Mouse (Mus musculus) hindlimb bud, embryonic 11.5 days (tissue): ENCODE measurements around the gene Fam53b.

ENCODE experiments used
- DNase-seq: peaks from one replicate; pipeline ENCODE4 v3.0.0-alpha.2; 2012; ENCODE audit warnings: low read depth, low spot score; ENCODE audit errors: extremely low spot score

Fam53b gene

GRCm38 (mm10) chr7:132713483-132714126, 100.1 kb downstream of the Fam53b start:
- DNase-seq = no peak

GRCm38 (mm10) chr7:132712956-132713355, 100.7 kb downstream of the Fam53b start:
- no peak for DNase-seq

GRCm38 (mm10) chr7:132712044-132712708, 101.5 kb downstream of the Fam53b start:
- no peak for DNase-seq

DNA sequence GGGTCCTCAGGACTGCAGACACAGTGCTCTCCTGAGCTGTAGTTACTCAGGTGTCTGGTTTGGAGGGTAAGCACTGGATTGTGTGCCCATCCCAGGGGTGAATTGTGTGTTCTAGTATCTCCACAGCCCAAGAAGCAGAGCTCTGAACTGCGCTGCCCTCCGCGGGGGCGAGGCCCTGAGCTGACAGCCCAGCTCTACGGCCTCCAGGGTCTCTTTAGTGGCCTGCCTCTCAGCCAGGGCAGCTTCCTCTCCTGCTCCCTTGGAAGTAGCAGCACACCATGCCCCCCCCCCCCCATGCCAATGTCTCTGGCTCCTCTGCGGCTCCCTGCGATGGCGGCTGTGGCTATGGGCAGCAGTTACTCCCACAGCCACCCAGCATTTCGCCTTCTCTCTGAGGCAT, 102.1 kb downstream of the Fam53b start:
- no peak for DNase-seq

- DNase-seq = no peak
Measured at GRCm38 (mm10) chr7:132705130-132705529, 108.6 kb downstream of the Fam53b start.

DNA sequence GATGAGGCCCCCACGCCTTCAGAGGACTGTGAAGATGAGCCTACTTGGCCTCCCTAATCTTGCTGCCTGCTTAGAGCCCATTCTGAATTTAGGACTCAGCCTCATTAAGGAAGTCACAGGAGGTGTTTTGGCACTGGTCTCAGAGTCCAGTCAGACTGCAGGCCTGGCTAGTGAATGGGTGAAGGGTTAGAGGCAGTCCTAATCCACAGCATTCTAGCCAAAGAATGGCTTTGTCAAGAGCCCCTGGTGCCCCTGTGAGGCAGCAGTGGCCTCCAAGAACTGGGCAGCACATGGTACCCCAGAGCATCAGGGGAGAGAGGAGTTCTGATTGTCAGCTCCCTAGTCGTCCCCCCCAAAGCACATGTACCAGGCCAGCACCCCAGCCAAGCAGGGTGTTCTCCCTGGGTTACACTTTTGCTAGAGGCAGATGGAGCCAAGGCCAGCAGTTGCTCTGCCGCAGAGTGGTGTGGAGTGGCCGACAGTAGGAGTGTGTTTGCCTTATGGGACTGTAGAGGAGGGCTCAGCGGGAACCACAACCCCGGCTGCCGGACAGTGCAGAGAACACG, 109.3 kb downstream of the Fam53b start:
- no peak for DNase-seq

DNA sequence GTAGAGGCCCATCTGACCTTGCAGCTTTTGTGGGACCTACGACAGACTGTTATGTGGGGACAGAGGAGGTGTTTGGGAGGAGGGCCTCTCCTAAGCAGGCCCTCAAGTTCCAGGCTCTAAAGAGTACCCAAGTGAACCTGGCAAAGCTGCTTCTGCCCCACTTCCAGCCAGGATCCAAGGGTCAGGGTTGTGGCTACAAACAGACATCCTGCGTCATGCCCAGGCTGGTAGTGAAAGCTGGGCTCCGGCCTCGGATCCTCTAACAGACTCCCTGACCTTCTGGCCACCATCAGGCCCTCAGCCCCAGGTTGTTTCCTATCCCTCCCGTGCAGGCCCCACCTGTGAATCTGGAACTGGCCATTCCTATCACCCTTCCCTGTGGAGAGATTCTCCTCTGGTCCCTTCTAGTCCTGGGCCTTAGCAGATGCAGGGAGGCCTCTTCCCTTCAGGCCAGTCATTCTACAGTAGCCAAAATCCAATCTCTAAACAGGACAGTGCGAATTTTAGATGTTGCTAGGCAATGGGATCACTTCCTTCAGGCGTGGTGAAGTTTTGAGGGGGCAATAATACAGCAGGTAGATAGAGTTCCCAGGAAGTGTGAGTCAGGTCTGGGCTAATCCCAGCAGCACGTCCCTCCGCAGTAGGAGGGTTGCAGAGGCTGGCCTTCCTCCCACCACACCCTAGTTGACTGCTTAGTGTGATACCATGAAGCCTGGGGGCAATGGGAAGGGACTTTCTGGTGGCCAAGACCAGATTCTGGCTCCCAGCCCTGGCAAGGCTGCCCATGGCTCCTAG, 110.0 kb downstream of the Fam53b start:
- no peak for DNase-seq

DNA sequence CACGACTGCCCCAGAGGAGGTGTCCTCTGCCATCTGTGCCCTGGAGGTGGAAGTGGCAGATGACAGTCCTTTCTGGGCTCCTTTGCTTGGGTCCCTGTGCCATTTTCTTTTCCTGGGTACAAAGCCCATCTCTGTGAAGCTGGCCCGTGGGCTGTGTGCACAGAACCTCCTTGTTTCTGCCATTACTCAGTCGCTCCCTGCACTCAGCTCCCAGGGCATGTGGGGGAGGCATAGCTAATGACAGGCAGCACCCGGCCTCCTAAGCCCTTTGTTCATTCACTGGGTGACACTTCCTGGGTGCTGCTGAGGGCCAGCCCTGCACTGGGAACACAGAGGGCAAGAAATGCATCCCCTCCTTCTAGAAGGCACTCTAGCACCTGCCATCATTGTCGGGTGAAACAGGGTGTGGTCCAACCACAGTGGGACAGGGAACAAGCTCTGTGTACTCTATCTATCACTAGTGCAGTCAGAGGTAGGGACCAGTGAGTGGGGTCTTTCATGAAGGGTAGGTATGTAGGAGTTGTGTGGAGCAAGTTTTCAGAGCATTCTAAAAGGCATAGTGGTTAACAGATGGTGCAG, 111.1 kb downstream of the Fam53b start:
- DNase-seq = no peak

DNA sequence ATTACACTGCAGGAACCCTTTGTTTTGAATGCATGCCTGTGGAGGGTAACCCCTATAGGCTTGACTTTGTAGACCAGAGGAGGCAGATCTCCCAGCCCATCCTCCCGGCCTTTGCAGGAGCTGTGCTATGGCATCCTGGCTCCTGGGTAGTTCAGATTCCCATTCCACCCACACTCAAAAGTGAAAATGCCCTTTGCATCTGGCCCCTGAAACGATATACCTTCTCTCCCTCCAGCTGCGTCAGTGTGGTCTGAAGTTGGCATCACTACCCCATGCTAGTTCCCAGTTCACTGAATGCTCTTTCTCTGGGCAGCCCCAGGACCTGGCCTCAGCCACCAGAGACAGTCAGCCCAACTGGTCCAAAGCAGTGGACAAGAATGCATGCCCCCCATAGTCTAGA, 111.7 kb downstream of the Fam53b start:
- no peak for DNase-seq

DNA sequence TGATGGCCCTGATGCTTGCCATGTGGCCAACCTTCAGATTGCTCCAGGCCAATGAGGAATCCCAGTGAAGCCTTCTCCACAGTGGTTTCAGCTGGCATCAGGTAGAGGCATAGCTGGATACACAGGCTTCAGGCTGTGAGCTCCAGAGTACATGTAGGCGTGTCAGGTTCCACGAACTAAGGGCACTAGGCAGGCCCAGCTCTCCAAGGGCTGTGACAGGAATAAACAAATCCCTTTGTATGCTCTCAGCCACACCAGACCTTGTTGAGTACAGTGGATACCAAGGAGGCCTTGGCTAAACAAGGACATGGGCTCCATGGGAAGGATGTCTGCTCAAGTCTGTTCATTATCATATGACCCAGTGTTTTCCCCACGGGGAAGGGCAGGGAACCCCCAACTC, 112.3 kb downstream of the Fam53b start:
- DNase-seq = no peak

DNA sequence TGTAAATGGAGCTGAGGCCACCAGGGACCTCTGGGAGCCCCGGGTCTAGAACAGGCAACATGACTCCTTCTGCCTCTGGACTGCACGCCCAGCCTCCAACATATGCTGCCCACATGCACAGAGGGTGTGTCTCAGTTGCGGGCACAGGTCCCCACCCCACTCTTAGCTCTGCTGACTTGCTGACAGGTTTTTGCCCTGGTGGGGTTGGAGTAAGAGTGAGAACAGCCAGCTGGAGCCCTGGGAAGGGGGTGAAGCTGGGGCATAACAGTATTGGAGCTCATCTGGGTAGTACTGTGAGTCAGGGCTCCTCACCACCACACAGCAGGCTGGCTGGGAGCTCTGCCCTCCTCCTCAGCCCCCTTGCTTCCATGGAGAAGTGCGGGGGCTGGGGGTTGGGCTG, 113.6 kb downstream of the Fam53b start:
- no peak for DNase-seq

GRCm38 (mm10) chr7:132699639-132700038, 114.0 kb downstream of the Fam53b start:
- no peak for DNase-seq

DNA sequence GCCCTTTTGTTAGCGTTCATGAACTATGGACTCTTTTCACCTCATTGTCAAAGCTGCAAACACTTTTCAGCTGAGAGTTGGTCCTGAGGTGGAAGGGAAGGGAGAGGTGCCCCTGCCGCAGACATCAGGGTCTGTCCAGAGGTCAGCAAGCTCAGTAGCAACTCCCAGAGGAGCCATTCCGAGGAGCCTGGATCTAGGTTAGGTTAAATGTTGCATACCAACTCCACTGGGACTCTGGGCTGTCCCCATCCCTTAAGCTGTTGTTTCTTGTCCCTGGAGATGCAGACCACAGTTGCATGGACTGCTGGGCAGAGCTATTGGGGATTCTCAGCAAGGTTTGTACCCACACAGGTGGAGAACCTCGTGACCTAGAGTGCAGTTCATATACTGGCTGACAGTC, 114.5 kb downstream of the Fam53b start:
- no peak for DNase-seq

- no peak for DNase-seq
Measured at GRCm38 (mm10) chr7:132698737-132699136, 114.9 kb downstream of the Fam53b start.

DNA sequence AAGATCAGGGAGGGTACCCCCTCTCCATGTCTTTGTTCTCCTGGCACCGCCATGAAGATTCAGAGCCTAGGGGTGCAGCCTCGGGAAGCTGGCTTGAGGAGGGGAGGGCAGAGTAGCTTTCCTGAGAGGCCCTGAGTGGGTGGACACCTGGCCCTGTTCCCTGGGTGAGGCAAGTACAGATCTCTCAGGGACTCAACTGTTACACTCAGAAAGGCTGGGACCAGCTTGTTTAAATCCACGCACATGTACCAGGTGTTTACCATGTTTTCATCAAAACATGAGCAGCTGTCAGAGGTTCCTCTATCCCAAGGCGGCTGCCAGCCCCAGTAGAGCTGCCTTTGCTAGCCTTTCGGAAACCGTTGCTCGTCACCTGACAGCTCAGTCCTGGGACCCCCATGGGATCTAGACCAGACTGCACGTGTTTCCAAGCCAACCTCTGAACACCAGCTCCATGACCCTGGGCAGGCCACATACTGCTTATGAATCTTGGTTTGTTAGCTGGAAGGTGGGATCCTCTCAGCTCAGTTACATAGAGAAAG, 116.4 kb downstream of the Fam53b start:
- DNase-seq = no peak

- DNase-seq = no peak
Measured at GRCm38 (mm10) chr7:132693561-132693960, 120.1 kb downstream of the Fam53b start.

GRCm38 (mm10) chr7:132692719-132693118, 121.0 kb downstream of the Fam53b start:
- no peak for DNase-seq

DNA sequence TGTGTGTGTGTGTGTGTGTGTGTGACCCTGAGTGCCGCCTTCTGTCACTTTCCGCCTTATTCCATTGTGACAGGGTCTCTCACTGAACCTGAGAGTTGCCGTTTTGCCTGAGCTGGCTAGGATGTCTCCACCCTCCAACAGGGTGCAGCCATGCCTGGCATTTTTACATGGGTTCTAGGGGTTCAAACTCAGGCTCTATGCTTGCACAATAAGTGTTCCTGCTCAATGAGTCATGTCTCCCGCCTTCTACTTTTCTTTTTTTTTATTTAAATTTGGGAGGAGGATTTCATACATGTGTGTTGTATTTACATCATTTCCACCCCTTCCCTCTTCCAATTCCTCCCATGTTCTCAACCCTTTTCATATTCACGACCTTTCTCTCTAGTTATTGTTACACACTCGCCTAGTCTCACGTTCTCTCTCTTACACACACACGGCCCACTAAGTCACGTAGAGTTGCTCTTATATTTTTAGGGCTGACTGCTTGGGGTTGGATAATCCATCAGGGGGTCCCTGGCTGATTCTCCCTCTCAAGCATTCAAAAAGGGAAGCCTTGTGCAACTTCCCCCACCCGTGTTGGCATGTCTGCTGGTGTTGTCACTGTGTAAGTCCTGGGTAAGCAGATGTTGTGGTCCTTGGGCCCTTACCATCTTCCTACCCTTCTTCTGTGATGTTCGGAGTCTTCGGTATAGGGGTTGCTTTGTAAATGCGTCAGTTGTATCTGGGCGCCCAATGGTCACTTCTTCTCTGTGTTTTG, 122.8 kb downstream of the Fam53b start:
- DNase-seq = no peak

- no peak for DNase-seq
Measured at GRCm38 (mm10) chr7:132689722-132690121, 124.0 kb downstream of the Fam53b start.

DNA sequence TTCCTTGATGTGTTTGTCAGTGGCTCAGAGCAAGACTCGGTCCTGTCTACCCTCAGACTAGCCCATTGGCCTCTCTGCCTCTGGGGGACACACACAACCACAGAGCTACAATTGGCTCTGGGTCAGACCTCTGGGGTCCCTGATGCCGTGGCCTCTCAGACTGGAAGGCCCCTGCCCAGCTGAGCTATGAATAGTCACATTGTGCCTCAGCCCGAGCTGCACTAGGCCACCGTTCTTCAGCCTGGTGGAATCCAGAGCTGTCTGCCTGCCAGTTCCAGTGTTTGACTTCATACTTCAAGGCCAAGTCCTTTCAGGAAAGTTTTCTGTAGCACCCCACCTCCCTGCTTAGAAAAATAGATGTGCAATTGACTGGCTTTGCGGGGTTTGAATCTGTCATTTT, 125.0 kb downstream of the Fam53b start:
- DNase-seq = no peak
